Mouse (Mus musculus) heart, adult 18-20 months (tissue): Measurements from ENCODE around the gene Vangl1. TPM values are rescaled to one million over a fixed set of nuclear protein-coding genes. Genes with fewer than 3 reads are reported as not detected.

ENCODE experiments used
- total RNA-seq, 2 experiments: library from RNA; stranded (reverse); gene quantifications; 2 replicates each; pipeline ENCODE4 v1.2.3; 2021

Vangl1 gene
- total RNA-seq, 2 experiments from 2014 or later: 8.6 to 12.3 TPM

Other genes starting within 250 kb of the Vangl1 start
- not detected for gene Nhlh2, start 194.6 kb downstream of the Vangl1 start, total RNA-seq
- 100 to 1,000 TPM; 895 to 982 TPM for gene Casq2, start 118.3 kb downstream of the Vangl1 start, total RNA-seq